Mouse (Mus musculus): ENCODE results near the gene Gm5105.

Gm5105 gene

DNA sequence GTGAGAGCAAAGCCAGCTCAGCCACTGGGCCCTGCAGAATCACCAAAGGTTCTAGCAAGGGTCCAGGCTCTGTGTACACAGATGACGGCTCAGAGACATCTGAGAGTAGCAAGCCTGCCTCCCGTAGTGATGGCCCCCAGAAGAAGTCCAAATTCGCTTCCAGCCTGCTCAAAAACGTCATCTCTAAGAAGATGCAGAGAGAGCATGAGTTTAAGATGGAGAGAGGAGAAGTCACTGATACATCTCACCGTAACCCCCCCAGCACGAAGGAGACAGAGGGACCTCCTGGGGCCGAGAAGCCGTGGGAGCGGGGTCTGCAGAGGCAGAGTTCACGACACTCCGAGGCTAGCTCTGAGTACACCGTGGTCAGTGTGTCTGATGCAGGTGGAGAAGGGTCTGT, at the start of gene Gm5105:
Gene Gm5105 (minus strand): TSS at position 101 of the 400 bp plus-strand sequence.
- DNase-seq (ENCODE audit: low read depth, low spot score), result no peak

DNA sequence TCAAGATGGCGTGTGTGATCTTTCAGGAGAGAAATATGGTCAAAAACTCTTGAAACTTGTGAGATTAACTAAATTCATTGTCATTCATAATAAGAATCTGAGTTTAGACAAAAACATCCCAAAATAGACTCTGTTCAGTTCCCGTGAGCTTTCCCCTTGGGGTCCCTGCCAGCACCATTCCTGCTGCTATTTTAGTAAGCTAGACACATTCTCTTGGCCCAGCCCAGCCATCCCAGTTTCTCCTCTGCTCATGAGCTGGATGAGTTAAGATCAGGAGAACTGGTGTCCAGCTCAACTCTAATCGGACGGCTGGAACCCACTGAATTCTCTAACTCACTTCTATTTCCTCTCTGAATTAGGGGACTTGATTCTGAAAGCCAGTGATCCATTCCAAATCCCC, 49.7 kb upstream of the Gm5105 start:
- peak; percentile 34 for DNase-seq (ENCODE audit: low read depth, low spot score)

DNA sequence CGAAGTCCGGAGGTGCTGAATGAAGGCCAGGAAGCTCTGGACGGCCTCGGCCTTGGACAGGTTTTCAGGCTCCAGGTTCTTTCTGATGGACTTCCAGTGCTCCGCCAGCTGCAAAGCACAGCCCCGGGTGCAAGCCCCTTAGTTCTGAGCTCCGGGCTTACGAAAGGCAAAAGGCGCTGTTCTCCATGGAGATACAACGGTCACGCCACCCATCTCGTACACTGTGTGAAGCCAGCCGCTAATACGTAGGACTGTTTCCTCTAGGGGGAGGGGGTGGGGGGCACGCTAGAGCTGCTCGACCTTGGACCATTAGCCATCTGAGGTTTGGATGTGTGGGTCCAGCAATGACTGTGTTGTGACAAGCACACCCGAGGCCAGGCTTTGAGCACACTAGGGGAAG, 46.9 kb upstream of the Gm5105 start:
- DNase-seq (ENCODE audit: low read depth, low spot score), result no peak

DNA sequence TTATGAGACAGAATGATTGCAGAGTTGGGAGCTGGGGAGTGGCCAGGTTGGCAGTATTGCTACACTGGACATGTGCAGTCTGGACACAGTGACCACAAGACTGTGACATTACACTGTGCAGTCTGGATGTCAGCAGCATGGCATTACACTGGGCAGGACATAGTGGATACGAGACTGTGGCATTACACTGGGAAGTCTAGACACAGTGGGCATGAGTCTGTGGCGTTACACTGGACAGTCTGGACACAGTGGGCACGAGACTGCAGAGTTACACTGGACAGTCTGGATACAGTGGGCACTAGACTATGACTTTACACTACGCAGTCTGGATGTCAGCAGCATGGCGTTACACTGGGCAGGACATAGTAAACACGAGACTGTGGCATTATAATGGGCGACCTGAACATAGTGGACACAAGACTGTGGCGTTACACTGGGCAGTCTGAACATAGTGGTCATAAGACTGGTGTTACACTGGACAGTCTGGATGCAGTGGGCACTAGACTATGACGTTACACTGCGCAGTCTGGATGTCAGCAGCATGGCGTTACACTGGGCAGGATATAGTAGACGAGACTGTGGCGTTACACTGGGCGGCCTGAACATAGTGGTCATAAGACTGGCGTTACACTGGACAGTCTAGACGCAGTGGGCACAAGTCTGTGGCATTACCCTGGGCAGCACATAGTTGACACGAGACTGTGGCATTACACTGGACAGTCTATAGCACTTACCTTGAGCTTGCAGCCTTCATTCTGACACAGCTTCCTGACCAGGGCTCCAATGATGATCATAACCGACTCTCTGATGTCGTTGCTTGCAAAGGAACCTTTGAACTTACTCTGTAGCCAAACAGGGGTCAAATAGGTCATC, 44.0 kb upstream of the Gm5105 start:
- no peak for DNase-seq (ENCODE audit: low read depth, low spot score)

DNA sequence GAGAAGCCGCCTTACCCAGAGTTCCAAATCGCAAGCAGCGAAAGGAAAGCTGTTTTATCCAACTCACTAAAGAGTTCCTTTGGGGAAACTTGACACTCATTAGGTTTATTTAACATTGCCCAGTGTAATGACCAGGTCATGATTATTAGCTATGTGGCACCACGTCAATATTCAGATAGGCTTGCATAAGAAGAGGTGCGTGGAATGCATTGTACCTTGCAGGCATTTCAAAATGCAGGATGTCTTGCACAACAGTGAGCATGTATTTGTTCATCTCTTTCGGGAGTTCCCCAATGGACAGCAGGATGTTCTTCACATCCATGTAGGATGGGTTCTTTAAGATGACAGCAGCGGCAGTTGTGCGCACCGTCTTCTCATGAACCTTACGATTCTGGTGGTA, 39.7 kb upstream of the Gm5105 start:
- no peak for DNase-seq (ENCODE audit: low read depth, low spot score)

DNA sequence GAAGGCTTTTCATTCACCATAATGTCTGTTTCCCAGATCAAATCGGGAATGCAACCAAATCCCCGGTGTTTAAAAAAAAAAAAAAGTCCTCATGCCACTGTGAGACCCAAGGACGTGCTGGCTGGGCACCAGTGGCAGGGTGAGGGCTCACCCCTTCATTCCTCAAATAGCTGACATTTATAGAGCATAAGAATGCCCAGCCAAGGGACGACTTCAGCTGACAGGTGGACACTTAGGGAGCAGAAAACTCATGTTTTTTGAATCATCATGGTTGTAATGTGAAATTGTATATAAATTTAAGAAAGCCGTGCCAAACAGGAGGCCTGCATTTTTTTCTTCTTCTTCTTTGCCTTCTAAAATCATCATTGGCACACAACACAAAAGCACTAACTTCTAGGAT, 37.9 kb upstream of the Gm5105 start:
- DNase-seq (ENCODE audit: low read depth, low spot score), result no peak

DNA sequence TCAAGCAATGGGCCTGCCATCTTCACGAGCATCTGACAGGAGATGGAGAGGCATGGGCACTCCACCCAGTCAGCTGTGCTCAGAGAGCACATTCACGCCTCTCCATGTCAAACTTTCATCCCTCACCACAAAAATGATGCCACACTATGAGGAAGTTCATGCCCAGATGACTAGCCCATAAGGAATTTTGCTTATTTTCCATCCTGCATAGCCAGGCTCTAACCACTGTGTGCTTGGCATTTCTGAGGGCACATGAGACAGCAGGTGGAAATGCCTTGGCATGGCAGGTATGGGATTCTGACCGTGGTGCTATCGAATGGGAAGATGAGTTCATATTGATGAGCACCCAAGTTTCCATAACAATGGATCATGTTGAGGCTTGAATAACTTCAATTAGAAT, 36.5 kb upstream of the Gm5105 start:
- DNase-seq (ENCODE audit: low read depth, low spot score), result no peak

DNA sequence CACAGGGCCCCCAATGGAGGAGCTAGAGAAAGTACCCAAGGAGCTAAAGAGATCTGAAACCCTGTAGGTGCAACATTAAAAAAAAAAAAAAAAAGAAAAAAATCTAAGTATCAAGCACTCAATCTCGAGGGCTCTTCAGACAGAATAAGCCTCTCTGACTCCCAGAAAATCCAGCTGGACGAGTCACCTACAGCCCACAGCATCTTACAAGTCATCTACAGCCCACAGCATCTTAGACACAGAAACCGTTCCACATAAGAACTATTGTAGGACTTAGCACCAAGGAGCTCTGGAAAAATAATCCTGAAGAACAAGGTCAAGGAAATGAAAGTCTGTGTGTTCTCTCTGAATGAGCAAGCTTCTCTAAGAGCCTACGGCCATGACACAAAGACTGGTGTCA, 34.7 kb upstream of the Gm5105 start:
- no peak for DNase-seq (ENCODE audit: low read depth, low spot score)

DNA sequence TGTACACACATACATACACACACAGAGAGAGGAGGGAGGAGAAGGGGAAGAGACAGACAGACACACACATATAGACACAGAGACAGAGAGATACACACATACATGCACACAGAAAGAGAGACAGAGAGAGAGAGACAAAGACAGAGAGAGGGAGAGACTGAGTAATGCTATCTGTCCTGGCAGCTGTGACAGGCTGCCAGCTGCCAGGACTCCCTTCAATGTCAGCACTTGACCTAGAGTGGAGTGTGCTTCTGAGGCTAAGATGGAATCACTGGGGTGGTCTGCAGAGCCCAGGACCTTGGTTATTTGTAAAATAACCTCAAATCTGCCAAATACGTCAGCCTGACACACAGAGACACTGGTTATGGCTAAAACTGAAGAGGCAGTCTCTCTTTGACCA, 30.5 kb upstream of the Gm5105 start:
- peak; percentile 26 for DNase-seq (ENCODE audit: low read depth, low spot score)

DNA sequence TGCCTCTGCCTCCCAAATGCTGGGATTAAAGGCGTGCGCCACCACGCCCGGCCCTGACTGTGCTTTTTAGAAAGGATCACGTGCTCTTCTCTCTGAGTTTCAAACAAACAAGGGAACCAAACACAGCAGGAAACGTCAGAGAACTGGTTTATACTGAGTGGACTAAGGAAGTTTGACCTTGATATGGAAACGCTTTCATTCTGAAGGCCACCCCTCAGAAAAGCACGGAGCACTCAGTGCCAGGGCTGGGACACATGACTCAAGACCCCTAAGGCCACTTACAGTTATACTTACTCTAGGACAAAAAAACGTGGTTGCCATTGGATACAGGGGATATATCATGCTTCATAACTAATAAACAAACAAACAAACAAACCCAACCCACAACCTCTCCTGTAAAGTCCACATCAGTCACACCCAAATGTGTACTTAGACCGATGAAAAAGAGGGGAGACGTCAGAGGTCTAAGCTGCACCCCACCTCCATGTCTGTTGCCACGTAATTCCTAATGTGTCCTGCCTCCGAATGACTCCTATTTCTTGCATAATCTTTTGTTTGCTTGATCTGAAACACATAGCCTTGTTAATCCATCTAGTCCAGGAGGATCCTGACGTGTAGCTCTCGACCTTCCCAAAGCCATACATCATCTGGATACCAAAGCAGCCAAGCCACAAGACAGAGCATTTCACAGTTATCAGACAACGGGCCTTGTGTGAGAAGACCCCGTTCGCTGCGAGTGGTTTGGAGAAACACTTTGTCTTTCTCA, 29.3 kb upstream of the Gm5105 start:
- no peak for DNase-seq (ENCODE audit: low read depth, low spot score)

DNA sequence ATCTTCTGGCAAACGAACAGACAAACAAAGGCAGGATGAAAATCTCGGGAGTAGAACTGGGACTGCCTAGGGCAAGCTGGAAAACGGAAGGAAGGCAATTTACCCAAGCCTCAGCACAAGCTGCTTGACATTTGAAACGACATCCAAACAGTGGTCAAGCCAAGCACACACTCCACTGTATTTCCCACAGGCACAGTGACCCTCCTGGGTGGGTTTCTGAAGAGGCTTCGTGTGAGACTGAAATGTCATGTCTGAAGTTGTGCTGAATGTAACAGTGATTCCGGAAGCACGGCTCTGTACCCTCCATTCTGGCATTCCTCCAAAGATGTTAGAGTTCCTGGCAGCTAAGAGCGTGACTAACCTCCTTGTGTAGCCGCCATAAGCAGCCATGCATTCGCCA, 28.5 kb upstream of the Gm5105 start:
- DNase-seq (ENCODE audit: low read depth, low spot score), result no peak

DNA sequence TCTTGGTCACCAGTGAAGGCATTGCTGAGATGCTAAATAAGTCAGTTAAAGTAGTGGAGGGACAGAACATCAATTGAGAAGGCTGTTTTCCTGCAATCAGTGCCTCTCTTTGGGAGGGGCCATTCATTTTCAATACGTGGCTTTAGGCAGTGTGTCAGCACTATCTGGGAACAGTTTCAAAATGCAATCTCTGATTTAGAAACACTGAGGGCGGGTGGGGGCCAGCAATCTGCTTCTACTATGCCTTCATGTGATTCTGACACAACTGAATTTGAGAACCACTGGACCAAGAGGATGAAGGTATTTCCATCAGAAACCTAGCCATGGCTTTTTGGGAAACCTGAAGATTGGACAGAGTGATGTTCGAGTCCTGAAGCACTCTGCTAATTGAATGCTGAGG, 28.1 kb upstream of the Gm5105 start:
- no peak for DNase-seq (ENCODE audit: low read depth, low spot score)

DNA sequence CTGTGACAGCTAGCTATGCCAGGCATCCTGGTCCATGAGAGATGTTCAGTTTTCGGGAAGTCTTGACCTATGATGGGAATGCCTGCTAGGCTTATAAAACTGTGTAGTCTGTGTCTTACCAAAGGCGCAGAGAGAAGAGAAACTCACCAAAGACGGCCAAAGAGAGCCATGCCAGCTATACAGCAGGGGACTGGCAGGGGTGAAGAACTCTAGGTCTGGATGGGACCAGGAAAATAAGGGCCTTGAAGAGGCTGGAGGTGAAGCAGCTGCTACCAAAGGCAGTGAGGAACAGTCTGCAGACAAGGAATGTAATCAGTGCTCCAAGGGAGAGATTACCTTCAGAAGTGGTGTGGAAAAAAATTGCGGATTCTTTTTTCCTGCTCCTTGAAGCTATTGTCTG, 16.7 kb upstream of the Gm5105 start:
- DNase-seq (ENCODE audit: low read depth, low spot score), result no peak

DNA sequence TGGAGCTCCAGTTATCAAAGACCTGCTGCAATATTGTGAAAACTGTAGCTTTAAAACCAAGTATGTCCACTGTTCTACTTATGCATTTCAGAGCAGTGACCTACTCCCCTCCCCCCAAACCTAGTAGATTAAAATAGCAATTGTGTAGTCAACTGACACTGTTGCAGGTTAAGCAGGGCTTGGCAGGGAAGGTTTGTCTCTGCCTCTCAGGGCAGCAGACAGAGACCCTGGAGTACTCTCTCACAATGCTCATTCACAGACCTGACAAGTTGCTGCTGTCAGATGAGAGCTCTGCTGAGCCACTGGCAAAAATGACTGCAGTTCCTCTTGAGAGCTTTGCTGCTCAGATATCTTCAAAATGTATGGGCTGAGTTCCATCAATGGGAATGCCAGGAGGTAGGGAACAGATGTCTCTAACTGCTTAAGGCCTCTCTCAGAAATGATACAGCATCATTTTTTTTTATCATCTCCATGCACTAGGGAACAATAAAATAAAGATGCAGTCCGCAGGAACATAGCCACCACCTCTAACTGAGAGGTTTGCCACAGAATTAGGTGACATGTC, 16.0 kb upstream of the Gm5105 start:
- no peak for DNase-seq (ENCODE audit: low read depth, low spot score)

DNA sequence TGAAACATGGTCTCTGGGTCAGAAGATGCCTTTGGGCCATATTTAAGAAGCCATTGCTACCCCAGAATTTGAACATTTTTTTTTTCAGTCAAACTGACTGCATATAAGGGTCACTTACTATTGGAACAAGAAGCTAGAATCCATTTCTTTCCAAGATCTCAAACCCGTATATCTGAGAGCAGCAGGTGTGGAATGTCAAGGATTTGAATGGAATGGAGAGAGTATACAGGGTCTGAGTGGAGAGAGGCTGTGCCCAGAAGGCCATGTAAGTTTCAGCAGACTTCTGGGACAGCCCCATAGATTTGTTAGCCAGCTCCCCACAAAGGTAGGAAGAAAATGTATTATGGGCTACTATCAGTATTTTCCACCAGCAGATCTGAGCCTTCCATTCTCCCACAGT, 11.5 kb upstream of the Gm5105 start:
- no peak for DNase-seq (ENCODE audit: low read depth, low spot score)

DNA sequence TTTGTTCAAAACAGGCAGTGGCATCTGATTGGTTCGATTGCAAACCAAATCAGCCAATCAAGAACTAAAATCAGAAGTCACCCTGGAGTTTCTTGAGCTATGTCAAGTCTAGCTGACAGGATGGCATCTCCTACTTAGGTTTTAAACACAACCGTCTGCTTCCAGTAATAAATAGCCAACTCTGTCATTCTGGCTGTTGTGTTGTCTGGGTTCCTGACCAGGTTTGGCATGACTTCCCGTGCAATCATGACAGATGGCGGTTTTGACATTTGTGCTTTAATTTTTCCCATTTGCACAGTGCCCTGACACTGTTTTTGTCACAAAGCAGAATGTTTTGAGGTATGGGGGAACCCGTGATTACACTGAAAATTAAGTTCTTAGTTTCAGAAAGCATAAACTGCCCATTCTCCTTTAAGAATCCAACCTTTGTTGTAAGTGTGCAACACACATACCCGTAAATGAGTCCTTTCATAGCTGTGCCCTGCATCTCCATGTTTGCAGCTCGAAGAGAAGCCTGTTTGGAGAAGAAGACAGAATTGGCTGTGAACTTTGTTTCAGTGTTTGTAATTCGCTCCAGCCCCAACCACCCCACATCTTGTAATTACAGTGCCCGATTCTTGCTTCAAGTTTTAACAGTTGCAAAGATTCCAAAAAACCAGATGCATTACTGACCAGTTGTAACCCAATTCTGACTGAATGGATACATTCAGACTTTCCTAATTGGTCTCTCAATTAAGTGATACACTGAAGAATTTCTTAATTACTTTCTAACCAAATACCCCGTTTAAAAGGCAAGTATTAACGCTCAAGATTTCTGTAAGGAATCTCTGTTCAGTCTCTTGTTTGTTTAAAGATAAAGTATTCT, 10.5 kb upstream of the Gm5105 start:
- no peak for DNase-seq (ENCODE audit: low read depth, low spot score)

DNA sequence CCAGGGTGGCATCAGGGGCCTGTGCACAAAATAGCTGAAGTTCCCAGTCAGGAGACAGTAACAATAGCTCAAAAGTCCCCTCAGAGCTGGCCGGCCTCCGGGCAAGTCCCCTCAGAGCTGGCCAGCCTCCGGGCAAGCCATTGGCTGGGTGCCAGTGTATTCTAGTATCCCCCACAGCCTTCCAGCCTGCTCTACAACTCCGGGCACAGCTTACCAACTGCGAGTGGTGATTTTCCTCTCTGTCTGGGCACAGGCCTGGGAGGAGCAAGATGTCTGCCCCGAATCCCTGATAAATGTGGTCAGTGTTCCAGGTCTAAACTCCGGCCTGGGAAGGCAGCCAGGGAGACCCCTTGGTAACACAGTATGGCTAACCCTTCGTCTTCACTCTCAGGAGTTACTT, 8.0 kb upstream of the Gm5105 start:
- no peak for DNase-seq (ENCODE audit: low read depth, low spot score)

DNA sequence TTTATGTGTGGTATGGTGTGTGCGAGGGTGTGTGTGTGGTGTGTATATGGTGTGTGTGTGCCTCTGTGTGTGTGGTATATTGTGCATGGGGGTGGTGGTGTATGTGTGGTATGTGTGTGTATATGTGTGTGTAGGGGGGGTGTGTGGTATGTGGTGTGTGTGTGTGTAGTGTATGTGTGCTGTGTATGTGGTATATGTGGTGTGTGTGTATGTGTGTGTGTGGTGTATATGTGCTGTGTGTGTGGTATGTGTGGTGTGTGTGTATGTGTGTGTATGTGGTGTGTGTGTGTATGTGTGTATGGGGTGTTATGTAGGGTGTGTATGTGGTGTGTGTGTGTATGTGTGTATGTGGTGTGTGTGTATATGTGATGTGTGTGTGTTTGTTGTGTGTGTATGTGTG, 7.0 kb upstream of the Gm5105 start:
- DNase-seq (ENCODE audit: low read depth, low spot score), result no peak

DNA sequence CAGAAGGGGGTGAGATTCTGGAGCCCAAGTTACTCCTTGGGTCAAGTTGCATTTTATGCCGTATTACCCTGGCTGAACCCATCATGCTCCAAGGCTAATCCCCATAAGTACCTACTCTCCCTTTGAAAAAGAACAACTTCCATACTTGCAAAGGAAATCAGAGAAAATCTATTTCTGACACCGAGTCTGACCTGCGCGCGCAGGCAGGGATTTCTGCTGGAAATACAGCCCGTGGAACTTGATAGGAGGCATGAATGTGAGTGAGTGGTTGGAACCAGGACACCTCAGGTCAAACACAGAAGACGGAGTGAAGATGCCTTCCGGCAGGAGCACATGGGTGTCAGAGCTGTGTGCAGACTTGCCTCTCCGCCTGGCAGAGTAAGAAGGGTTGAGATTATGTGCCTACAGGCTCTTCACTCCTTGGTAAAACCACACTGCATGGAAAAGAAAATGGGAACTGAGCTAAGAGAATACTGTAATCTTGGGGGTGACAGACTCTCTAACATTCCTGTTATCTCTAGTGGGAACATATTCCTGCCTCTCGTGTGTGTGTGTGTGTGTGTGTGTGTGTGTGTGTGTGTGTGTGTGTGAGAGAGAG, 4.4 kb upstream of the Gm5105 start:
- DNase-seq (ENCODE audit: low read depth, low spot score), result peak; percentile 85

DNA sequence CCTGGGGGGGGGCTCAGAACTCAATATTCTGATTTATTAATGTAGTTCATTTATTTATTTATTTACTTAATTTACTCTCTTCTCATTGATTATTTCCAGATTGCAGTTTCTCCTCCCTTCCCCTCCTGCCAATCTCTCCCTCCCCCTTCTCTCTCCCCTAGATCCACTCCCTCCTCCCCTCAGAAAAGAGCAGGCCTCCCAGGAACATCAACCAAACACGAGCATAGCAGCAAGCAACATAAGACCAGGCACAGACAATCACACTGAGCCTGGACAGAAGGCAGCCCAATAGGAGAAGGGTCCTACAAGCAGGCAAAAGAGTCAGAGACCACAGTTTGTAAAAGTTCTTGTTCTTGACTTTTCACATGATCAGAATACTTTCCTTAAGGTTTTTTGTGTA, 3.8 kb upstream of the Gm5105 start:
- peak; percentile 61 for DNase-seq (ENCODE audit: low read depth, low spot score)

DNA sequence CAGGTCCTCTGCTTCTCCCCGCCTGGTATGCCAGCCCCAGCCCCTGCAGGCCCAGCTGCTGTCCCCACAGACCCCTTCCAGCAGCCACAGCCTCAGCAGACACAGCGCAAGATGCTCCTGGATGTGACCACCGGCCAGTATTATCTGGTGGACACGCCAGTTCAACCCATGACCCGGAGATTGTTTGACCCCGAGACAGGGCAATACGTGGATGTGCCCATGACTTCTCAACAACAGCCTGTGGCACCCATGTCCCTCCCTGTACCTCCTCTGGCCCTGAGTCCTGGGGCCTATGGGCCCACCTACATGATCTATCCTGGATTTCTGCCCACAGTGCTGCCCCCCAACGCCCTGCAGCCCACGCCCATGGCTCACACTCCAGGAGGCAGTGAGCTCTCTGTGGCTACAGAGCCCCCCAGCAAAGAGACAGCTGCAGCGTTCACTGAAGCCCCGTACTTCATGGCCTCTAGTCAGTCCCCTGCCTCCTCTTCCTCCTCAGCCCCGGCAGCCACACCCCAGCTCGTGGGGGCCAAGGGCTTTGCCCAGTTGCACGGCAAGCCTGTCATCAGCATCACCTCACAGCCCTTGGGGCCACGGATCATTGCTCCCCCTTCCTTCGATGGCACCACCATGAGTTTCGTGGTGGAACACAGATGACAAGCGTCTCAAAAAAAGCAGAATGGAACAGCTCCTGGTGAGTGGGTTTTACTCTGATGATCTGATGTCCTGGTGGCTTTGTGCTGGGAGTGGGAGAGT, 2.7 kb upstream of the Gm5105 start:
- no peak for DNase-seq (ENCODE audit: low read depth, low spot score)

Measured in skeletal muscle tissue, adult 2 months (tissue).